Mouse (Mus musculus): ENCODE measurements around the gene Itprid2.

Gene Itprid2

DNA sequence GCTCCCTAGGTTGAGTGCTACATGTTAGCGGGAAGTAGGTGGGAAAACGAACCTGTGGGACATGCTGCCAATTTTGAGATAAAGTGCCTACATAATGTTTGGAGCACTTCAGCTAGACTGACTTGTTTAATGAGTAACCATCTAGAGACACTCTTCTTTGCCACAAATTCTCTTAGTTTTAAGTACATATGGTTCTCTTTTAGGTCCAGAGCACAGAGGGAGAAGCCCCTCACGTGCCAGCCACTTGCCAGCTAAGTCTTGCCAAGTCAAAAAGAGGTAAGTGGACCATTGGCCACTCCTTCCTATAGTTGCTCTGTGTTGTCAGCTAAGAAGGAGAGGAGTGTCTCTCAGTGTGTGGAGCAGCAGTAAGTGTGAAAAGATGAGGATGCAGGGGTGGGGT is 16.0 kb downstream of the Itprid2 start:
- DNase-seq (ENCODE audit: low spot score) = no peak

DNA sequence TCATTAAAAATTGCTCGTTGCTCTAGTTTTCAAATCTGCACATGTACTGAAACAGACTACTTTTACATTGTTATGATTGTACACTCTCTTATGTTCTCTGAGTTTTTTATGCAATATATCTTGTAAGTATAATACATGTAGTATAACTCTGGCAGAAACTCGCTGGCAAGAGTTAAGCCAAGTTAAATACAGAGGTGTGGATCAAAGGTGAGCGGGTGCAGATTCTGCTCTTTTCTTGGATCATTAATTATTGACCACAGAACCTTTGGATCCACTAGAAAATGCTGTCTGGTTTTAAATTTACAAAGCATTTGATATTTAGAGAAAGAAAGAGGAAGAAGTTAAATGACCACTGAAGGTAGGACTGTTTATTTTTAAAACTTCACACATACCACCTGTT is 16.5 kb downstream of the Itprid2 start:
- DNase-seq (ENCODE audit: low spot score) = no peak

DNA sequence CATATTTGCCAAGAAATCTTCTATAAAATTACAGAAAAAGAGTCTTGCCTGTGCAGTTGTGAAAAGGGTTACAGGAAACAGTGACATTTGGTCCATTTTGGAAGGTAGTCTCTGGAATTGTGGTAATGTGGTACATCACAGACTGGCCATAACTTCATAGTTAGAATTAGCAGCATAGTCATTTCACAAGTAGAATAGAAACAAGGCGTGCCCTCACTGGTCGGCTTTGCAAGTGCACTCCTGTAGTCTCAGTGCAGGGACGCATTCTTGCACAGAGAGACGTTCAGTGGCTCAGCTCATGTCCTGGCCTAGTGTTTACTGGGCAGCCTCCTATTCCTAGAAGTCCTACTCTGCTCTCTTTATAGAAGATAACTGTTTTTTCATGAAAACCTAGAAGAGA is 17.4 kb downstream of the Itprid2 start:
- DNase-seq (ENCODE audit: low spot score) = no peak

DNA sequence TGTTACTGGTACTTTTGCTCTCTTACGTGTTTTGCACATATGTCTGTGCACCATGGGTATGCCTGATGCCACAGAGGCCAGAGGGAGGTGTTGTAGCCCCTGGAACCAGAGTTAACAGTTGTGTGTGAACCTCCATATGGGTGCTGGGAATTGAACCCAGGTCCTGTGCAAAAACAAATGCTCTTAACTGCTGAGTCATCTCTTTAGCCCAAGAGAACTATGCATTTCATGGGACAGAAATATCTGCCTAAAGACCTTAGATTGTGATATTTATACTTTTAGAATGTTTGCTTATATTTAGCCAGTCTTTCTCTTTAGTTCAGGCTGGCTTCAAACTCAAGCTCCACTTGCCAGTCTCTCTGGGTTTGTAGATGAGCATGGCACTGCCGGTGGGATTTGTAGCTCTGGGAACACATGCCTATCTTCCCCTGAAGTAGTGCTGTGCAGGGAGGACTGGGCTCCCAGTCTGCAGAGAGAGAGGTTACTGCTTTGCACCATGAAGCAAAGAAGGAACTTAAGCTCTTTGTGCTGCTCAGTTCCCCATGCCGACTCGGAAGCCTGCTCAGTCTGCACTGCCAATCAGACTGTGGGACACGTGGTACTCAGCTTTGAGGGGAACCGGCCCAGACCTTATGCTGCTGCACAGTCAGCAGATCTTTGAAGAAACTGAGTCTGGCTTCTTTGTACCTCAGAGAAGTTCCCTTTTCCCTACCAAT is 18.1 kb downstream of the Itprid2 start:
- DNase-seq (ENCODE audit: low spot score) = no peak

DNA sequence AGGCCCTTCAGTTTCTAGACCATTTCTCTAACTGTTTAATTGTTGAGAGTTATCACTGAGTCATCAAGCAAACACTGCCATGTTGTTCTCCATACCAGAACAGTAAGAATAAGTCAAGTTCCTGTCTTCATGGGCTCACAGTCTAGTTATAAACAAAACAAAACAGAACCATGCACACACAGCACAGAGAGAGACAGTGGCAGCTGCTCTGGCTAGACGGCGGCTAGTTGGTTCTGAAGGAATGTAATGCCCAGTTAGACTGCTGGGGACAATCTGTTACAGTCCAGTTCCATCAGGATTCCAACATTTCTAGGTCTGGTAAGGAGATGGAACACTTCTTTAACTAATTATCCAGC is 18.6 kb downstream of the Itprid2 start:
- DNase-seq (ENCODE audit: low spot score) = no peak

DNA sequence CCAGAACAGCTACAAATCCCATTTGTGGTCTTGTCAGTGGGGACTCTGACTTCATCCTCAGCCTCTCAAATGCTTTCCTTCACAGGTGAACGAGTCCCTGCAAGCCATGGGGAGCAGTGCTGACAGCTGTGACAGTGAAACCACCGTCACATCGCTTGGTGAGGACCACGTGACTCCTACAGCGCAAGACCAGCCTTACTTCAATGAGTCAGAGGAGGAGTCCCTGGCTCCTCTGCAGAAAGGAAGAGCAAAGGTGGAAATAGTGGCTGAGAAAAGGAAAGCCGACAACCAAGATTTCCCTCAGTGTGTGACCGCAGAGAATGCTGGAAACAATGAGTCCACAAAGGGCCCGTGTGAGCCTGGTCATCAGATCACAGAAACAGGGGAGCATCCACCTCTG is 21.9 kb downstream of the Itprid2 start:
- no peak for DNase-seq (ENCODE audit: low spot score)

DNA sequence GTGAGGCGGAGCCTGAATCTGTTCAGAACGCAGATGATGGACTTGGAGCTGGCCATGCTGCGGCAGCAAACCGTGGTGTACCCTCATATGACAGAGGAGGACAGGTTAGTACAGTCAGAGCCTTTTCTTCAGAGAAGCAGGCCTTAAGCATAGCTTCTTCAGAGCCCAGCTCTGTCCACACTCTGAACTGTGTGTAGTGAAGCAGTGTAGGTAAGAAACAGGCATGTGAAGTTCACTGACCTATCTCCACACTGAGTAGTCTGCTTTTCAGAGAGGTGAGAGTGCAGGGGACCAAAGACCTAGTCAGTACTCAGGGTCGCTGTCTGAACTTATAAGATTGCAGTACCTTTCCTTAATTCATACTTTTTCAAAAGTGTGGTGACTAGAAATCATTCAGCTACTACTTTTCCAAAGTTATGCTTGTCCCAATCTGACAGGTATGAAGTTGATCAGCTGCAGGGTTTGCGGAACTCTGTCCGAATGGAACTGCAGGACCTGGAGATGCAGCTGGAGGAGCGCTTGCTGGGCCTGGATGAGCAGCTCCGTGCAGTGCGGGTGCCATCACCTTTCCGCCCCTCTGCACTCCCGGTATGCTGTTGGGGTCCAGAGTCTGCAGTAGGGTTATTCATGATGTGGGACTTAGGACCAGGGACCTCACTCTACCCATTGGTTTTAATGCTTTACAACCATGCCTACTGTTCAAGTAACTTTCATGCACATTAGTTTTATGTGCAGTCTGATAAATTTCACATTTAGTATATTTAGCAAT is 25.4 kb downstream of the Itprid2 start:
- no peak for DNase-seq (ENCODE audit: low spot score)

DNA sequence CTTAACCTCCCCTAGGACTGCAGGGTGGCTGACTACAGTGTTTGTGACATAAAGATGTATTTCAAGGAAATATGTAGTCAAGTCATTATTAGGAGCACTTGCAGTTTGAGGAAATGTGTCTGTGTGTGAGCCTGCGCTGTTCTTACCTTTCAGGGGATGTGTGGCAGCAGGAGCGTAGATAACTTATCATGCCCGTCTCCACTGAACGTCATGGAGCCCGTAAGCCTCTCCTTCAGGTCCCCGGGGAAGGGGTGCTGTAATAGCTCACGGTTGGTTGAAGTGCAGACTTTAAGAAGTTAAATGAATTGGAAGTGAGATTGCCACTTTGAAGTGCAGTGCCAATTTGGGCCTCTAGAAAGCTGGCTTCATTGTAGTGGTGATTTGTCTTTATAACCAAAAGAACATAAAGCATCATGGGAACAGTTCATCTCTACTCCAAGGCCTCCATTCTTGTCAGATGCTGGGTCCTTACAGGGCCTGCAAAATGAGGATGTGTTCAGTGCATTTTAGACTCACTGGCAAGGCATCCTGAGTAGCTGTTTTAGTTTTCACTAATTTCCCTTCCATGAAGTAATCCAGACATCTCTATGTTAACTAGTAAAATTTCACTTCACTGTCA is 26.4 kb downstream of the Itprid2 start:
- DNase-seq (ENCODE audit: low spot score) = no peak

DNA sequence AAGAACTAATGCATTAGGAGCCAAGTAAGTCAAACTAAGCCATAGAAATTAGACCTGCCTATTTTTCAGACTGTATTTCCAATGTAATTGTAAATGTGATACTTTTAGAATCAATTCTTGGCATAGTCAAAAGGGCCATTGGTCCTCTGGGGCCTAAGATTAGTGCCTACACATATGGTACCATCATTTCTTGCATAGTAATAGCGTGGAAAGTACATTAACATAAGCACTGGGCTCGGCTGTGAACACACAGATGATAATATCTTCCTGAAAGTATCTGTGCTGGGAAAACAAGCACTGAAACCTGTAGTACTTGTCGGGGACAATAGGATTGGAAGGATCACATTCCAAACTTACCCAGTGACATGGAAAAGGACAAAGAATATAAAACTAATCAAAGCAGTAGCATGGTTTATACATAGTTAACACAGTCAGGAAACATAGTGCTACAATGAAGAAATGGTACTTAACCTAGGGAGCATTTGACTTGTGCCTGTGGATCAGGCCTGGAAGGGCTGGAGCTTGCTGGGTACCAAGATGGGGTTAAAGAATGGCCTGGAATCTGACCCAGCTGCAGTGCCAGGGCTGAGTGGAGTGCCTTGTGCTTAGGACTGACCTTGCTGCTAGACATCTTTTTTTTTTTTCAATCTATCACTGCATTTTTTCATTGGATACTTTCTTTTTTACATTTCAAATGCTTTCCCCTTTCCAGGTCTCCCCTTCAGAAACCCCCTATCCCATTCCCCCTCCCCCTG is 29.6 kb downstream of the Itprid2 start:
- DNase-seq (ENCODE audit: low spot score) = no peak

DNA sequence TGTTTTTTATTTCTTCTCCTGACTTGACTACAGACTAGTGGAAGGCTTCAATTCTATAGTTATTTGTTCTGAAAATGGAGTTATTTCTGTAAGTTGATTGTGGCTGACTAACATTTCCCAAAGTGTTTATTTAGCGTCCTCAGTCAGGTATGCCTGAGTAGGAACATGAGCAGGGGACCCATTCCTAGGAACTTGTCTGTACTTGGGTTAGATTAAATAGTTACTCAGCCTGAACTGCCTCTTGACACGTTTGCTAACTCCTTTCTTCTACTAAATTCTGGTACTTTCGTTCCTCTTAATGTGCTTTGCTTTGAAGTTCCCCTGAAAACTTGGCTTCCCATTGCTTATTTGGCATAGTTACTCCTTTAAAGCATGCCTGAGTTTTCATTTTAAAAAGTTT is 30.3 kb downstream of the Itprid2 start:
- DNase-seq (ENCODE audit: low spot score) = no peak

DNA sequence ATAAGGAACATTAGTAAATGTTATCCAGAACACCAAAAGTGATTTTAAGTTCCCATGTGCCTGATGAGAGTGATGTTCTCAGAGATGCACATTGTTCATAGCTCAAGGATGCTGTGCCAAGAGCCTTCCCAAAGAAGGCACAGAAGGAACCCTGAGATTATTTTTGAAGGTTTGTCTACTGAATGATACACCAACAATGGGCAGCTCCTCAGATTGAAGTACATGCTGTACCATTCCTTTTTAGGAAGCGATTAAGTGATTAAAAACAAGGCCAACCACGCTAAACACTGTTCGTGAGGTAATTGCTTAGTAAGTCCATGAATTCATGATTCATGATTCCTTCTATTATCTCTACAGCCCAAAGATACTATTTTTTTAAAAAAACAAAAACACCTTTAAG is 40.1 kb downstream of the Itprid2 start:
- no peak for DNase-seq (ENCODE audit: low spot score)

DNA sequence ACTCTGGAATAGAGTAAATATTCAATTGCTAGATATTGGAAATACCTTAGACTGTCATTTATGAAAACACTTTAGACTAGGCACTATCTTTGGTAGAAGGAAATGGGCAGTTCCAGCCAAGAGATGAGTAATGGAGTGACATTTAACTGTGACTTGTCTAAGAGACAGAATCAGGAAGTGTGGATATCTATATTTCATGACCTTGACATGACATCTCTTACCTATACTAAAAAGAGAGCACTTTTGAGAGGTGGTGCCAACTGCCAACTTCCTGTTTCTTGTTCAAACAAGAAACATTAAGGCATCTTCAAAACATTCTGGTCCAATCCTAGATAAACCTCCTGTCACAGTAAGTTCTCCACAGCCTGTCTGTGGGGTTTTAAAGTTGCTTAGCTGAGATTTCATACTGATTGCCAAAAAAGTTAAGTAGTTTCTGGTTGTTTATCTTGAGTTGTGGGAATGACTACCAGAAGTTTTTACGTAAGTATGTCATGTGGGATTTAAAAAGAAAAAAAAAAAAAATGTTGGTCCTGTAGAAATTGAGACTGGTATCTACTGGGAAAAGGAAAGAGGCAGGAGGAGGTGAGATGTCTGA is 42.6 kb downstream of the Itprid2 start:
- DNase-seq (ENCODE audit: low spot score) = no peak

DNA sequence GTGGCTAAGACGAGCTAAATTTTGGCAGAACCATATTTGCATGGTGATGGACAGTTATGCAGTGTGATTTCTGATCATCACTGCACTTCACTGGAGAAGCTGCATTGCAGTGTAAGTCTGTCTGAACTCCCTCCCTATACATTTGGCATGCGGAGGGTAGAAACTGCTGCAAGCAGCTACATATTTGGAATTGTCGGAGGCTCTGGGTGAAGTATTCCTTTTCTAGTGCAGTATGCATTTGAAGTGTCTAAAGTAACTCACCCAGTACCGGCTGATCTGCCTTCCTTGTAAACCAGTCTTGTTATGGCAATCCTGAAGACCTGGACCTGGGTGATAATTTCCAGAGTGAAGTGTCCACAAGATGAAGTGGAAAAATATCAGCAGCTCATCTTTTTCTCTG is 46.5 kb downstream of the Itprid2 start:
- DNase-seq (ENCODE audit: low spot score) = no peak

DNA sequence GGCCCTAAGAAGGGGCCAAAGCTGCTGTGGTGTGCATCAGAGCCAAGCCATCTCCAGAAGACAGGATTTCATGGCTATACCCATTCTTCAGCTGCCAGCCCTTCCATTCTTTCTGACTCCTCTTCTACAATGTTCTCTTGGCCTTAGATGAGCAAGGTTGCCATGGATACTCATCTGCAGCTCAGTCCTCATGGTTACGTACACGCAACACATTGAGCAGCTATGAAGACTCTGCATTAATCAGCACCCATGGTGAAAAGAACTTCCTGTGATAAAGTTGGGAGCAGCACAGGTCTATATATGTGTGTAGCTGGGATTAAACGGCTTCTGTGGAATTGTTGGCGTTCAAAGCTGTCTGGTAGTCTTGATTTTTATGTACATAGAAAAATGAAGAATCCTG is 48.1 kb downstream of the Itprid2 start:
- DNase-seq (ENCODE audit: low spot score) = no peak

DNA sequence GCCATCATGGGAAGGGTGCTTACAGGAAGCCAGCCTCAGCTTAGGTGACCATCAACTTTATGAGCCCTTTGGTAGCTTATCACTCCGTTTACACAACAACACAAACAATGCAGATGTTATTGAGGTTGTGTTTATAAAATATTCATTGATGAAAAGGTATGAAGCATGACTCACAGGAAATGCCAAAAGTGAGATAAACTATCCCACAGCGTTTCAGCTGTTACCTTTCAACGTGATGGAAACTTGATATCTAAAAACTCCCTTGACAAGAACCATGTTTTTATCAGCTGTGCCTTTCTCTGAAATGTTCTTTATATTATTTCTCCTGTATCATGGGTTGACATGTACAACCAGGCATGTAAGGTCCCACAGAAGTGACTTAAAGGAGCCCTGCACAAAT is 55.7 kb downstream of the Itprid2 start:
- no peak for DNase-seq (ENCODE audit: low spot score)

DNA sequence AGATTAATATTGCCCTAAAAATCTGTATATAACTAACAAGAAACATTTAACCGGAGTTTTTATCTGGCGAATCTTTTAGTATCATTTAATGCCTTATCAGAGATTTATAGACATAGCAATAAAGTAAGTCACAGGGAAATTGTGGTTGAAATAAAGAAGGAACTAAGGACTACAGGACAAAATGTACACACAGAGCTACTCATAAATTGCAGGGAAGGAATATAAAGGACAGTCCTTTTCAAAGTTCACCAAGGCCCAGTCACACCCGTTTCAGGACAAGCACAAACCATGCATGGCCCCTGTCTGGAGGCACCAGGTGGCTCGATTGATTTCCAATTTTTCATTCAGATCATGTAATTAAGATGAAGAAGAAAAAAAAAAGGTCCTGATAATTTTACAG is 60.0 kb downstream of the Itprid2 start:
- no peak for DNase-seq (ENCODE audit: low spot score)

DNA sequence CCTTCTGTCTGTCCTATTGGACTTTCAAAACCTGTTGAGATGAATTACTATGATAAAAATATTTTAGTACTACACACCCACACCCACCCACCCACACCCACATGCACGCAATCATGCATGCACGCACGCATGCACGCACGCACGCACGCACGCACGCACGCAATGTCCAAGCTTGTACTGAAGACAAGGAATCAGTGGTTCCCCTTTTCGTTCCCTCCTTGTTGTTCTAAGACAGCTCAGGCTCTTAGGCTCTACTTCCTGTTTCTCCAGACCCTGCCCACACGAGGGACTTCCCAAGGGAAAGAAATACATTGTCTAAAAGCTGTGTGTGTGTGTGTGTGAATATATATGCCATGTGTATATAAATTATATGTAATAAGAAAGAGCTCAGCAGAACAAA is 60.8 kb downstream of the Itprid2 start:
- DNase-seq (ENCODE audit: low spot score) = no peak

DNA sequence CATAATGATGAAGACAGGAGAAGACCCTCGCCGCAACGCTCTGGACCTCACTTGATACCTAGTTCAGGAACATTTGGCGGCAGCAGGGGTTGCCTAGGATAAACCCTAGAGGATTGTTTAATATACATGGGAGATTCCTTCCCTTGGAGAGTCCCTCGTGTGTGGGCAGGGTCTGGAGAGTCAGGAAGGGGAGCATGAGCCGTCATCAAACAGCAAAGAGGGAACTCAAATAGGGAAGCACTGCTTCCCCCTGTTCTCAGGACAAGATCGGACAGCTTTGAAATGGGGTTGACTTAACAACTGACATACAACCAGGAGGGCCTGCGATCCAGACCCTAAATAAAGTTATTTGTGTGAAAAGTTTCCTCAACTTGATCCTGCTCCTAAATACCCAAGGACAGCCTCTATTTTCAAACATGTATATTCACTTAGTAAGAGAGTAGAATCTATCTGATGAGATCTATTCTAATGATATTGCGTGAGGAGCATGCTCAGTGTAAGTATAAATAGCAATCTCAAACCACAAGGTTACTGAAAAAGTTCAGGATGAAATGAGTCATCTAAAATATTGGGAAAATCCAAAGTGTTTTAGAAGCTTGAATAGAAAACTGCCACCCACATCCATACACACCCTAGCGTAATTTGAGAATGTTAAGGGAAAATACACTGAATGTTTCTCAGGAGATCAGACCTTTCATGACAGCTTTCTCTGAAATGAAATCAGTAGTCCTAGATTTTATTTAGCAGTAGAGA is 61.5 kb downstream of the Itprid2 start:
- no peak for DNase-seq (ENCODE audit: low spot score)

DNA sequence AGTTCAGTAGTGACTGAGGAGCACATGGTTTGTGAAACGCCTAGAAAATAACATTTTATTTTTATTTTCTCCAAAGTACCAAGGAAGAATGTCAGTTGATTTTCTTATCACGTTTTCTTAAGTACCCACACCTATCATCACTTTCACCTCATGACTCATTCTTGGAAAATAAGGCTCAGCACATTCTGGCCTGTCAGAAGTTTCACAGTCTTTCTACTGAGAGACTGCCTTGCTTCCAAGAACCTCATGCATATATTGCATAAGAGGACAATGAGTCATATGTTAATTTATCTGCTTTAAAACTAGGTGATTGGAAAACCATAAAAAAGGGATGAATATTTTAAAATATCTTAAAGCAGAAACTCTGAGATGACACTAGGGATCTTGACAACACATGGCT is 63.0 kb downstream of the Itprid2 start:
- no peak for DNase-seq (ENCODE audit: low spot score)

DNA sequence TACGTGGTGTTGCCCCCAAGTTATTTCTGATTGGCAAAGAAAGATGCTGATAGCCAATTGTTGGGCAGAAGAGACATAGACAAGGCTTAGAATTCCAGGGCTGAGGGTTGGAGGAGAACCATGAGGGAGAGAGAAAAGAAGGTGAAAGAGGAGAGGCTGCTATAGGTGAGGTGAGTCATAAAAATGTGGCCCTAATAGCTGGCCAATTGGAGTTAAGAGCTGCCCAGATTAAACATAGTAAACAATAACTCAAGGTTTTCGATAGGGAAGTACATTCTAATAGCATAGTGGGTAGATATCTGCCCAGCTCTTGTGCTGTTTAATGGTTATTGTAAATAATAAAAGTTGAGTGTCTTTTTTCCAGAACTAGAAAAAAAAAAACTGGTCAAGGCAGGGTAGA is 69.6 kb downstream of the Itprid2 start:
- no peak for DNase-seq (ENCODE audit: low spot score)

DNA sequence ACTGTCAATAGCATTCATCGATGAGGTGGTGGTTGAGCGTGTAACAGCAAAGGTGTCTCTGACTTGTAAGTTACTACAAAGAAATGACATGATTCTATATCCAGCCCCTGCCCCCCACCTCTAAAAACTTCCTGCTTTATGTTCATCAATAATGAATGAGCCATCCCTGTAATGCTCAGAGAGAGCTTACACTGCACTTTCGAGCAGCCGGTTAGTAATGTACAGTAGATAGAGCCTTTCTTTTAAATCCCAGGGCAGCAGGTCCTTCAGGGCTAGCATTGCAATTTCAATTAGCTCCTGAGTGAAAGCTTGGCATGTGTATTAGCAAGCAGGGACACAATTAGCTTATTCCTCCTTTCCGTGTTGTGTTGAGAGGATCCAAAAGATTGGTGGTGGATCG is 72.4 kb downstream of the Itprid2 start, which contains the start of gene Ppp1r1c:
Gene Ppp1r1c (plus strand): TSS at position 206 of the 400 bp plus-strand sequence.
- no peak for DNase-seq (ENCODE audit: low spot score)

Measured in urinary bladder, postnatal 25 days (tissue).